Mouse (Mus musculus): ENCODE measurements at regions not wholly inside any gene's neighbourhood (a gene's known extent, or its start where the extent isn't known, plus 50 kb on each side); places are given as distances from the start of the nearest gene placed in this dataset.
A peak's percentile ranks its signal among the peaks of the same experiment; 100 is the strongest.

- WGBS: 86% methylated on average over 3 of the region's 3 CpGs
- H3K4me3 ChIP-seq: no peak overlapping the region
- H3K9me3 ChIP-seq: no peaks in the 10 kb centered on the region
- H3K9ac ChIP-seq (replicated peaks): no peak overlapping the region
- no peak overlapping the region for H3K27ac ChIP-seq (replicated peaks)
- peaks cover 8% of the 10 kb centered on the region for H3K4me1 ChIP-seq
- H3K36me3 ChIP-seq: no peaks in the 10 kb centered on the region
- H3K4me2 ChIP-seq (replicated peaks): no peak overlapping the region
- no peaks in the 10 kb centered on the region for H3K27me3 ChIP-seq
- ATAC-seq (replicated peaks): no peak
Observed at GRCm38 (mm10) chr12:26130011-26130410, 285.0 kb downstream of the Rnf144a start.

GRCm38 (mm10) chr12:26129511-26129910, 285.5 kb downstream of the Rnf144a start:
- WGBS: 56% methylated on average over 4 of the region's 4 CpGs
- Histone ChIP-seq H3K27me3 (no peaks in the 10 kb centered on the region), H3K27ac (replicated peaks) (no peak overlapping the region), H3K9ac (replicated peaks) (no peak overlapping the region), H3K4me1 (peaks cover 8% of the 10 kb centered on the region), H3K4me3 (no peak overlapping the region), H3K36me3 (no peaks in the 10 kb centered on the region), H3K9me3 (no peaks in the 10 kb centered on the region), H3K4me2 (replicated peaks) (no peak overlapping the region)
- ATAC-seq (replicated peaks): no peak

GRCm38 (mm10) chr12:26128851-26129250, 286.2 kb downstream of the Rnf144a start:
- Histone ChIP-seq H3K9ac (replicated peaks) (no peak overlapping the region), H3K4me1 (peaks cover 8% of the 10 kb centered on the region), H3K9me3 (no peaks in the 10 kb centered on the region), H3K27ac (replicated peaks) (no peak overlapping the region), H3K4me2 (replicated peaks) (no peak overlapping the region), H3K36me3 (no peaks in the 10 kb centered on the region), H3K4me3 (no peak overlapping the region), H3K27me3 (no peaks in the 10 kb centered on the region)
- no peak for ATAC-seq (replicated peaks)

- Histone ChIP-seq H3K27me3 (no peaks in the 10 kb centered on the region), H3K9ac (replicated peaks) (no peak overlapping the region), H3K4me1 (peaks cover 8% of the 10 kb centered on the region), H3K4me2 (replicated peaks) (no peak overlapping the region), H3K9me3 (no peaks in the 10 kb centered on the region), H3K4me3 (no peak overlapping the region), H3K27ac (replicated peaks) (peak overlapping the region; percentile 24; the same call in 1 of the 2 replicates), H3K36me3 (no peaks in the 10 kb centered on the region)
- WGBS: 60% methylated on average over 9 of the region's 9 CpGs
- peak; percentile 41; the same call in 1 of the 2 replicates for ATAC-seq (replicated peaks)
Observed at GRCm38 (mm10) chr12:26126260-26126659, 288.8 kb downstream of the Rnf144a start.

- Histone ChIP-seq H3K9ac (replicated peaks) (no peak overlapping the region), H3K27ac (replicated peaks) (no peak overlapping the region), H3K4me2 (replicated peaks) (no peak overlapping the region), H3K4me1 (peaks cover 8% of the 10 kb centered on the region), H3K4me3 (no peak overlapping the region), H3K27me3 (no peaks in the 10 kb centered on the region), H3K36me3 (no peaks in the 10 kb centered on the region), H3K9me3 (no peaks in the 10 kb centered on the region)
- no peak for ATAC-seq (replicated peaks)
- WGBS: 88% methylated on average over 2 of the region's 2 CpGs
Observed at GRCm38 (mm10) chr12:26124211-26124610, 290.8 kb downstream of the Rnf144a start.

- H3K9ac ChIP-seq (replicated peaks): no peak overlapping the region
- peak; percentile 74 for ATAC-seq (replicated peaks)
Observed at GRCm38 (mm10) chr12:26115339-26115912, 299.6 kb downstream of the Rnf144a start.

GRCm38 (mm10) chr12:26112166-26113019, 302.7 kb downstream of the Rnf144a start:
- Histone ChIP-seq H3K4me3 (no peak overlapping the region), H3K36me3 (no peaks in the 10 kb centered on the region), H3K9ac (replicated peaks) (no peak overlapping the region), H3K27me3 (no peaks in the 10 kb centered on the region), H3K4me2 (replicated peaks) (no peak overlapping the region), H3K4me1 (peaks cover 28% of the 10 kb centered on the region), H3K27ac (replicated peaks) (peak overlapping the region; percentile 78), H3K9me3 (no peaks in the 10 kb centered on the region)
- ATAC-seq (replicated peaks): peak; percentile 83
- 42% methylated on average over 8 of the region's 8 CpGs for WGBS

More at GRCm38 (mm10) chr12:26115339-26115912, 299.6 kb downstream of the Rnf144a start:
- H3K27ac ChIP-seq (replicated peaks): peak overlapping the region; percentile 86
- H3K4me1 ChIP-seq: peaks cover 28% of the 10 kb centered on the region
- H3K4me2 ChIP-seq (replicated peaks): no peak overlapping the region
- H3K4me3 ChIP-seq: no peak overlapping the region
- no peaks in the 10 kb centered on the region for H3K9me3 ChIP-seq
- H3K27me3 ChIP-seq: no peaks in the 10 kb centered on the region
- WGBS: 24% methylated on average over 9 of the region's 9 CpGs
- H3K36me3 ChIP-seq: no peaks in the 10 kb centered on the region

GRCm38 (mm10) chr12:26109866-26110265, 305.2 kb downstream of the Rnf144a start:
- Histone ChIP-seq H3K27ac (replicated peaks) (no peak overlapping the region), H3K27me3 (no peaks in the 10 kb centered on the region), H3K4me3 (no peak overlapping the region), H3K4me2 (replicated peaks) (no peak overlapping the region), H3K9me3 (no peaks in the 10 kb centered on the region), H3K4me1 (peaks cover 16% of the 10 kb centered on the region), H3K36me3 (no peaks in the 10 kb centered on the region), H3K9ac (replicated peaks) (no peak overlapping the region)
- no peak for ATAC-seq (replicated peaks)
- 88% methylated on average over 6 of the region's 6 CpGs for WGBS

- no peaks in the 10 kb centered on the region for H3K36me3 ChIP-seq
- H3K4me2 ChIP-seq (replicated peaks): no peak overlapping the region
- no peak overlapping the region for H3K27ac ChIP-seq (replicated peaks)
- H3K9ac ChIP-seq (replicated peaks): no peak overlapping the region
- WGBS: 89% methylated on average over 3 of the region's 3 CpGs
- H3K27me3 ChIP-seq: no peaks in the 10 kb centered on the region
- H3K4me3 ChIP-seq: no peak overlapping the region
- no peaks in the 10 kb centered on the region for H3K9me3 ChIP-seq
- H3K4me1 ChIP-seq: no peaks in the 10 kb centered on the region
- ATAC-seq (replicated peaks): no peak
Observed at GRCm38 (mm10) chr12:26104372-26104771, 310.7 kb downstream of the Rnf144a start.

- no peak overlapping the region for H3K27ac ChIP-seq (replicated peaks)
- H3K9ac ChIP-seq (replicated peaks): no peak overlapping the region
- ATAC-seq (replicated peaks): no peak
- WGBS: 92% methylated on average over 4 of the region's 4 CpGs
- no peaks in the 10 kb centered on the region for H3K36me3 ChIP-seq
- H3K4me2 ChIP-seq (replicated peaks): no peak overlapping the region
- no peak overlapping the region for H3K4me3 ChIP-seq
- H3K27me3 ChIP-seq: no peaks in the 10 kb centered on the region
- no peaks in the 10 kb centered on the region for H3K4me1 ChIP-seq
- no peaks in the 10 kb centered on the region for H3K9me3 ChIP-seq
Observed at GRCm38 (mm10) chr12:26102384-26102783, 312.7 kb downstream of the Rnf144a start.

- Histone ChIP-seq H3K4me3 (no peak overlapping the region), H3K4me1 (no peaks in the 10 kb centered on the region), H3K27me3 (no peaks in the 10 kb centered on the region), H3K9ac (replicated peaks) (no peak overlapping the region), H3K36me3 (no peaks in the 10 kb centered on the region), H3K9me3 (no peaks in the 10 kb centered on the region), H3K4me2 (replicated peaks) (no peak overlapping the region), H3K27ac (replicated peaks) (no peak overlapping the region)
- WGBS: 84% methylated on average over 2 of the region's 2 CpGs
- ATAC-seq (replicated peaks): no peak
Observed at GRCm38 (mm10) chr12:26100140-26100539, 314.9 kb downstream of the Rnf144a start.

GRCm38 (mm10) chr12:26099176-26099575, 315.9 kb downstream of the Rnf144a start:
- H3K4me2 ChIP-seq (replicated peaks): no peak overlapping the region
- 87% methylated on average over 5 of the region's 5 CpGs for WGBS
- H3K27ac ChIP-seq (replicated peaks): no peak overlapping the region
- no peaks in the 10 kb centered on the region for H3K27me3 ChIP-seq
- H3K9me3 ChIP-seq: no peaks in the 10 kb centered on the region
- no peak for ATAC-seq (replicated peaks)
- H3K4me3 ChIP-seq: no peak overlapping the region
- no peaks in the 10 kb centered on the region for H3K36me3 ChIP-seq
- no peaks in the 10 kb centered on the region for H3K4me1 ChIP-seq
- H3K9ac ChIP-seq (replicated peaks): no peak overlapping the region

All from forebrain, embryonic 15.5 days (tissue).